Mouse (Mus musculus) thymus, adult 2 months (tissue): ENCODE results near the gene Pate4. TPM values are rescaled to one million over a fixed set of nuclear protein-coding genes. Genes with fewer than 3 reads are reported as not detected.

Experiments
- DNase-seq: peaks from one replicate; pipeline ENCODE4 v3.0.0; 2021
- H3K27ac ChIP-seq: fragments of 200-500 bp; 2 replicates; pipeline ENCODE4 v1.5.1; 2012; ENCODE audit warnings: low read length, control low read depth; ENCODE audit not compliant: control insufficient read depth, insufficient read depth
- H3K27me3 ChIP-seq: fragments of 200-500 bp; 2 replicates; pipeline ENCODE4 v1.6.1; 2012; ENCODE audit warnings: mild to moderate bottlenecking, low read length, moderate library complexity, mixed read lengths; ENCODE audit not compliant: control insufficient read depth, insufficient read depth
- H3K36me3 ChIP-seq: fragments of 200-500 bp; 2 replicates; pipeline ENCODE4 v1.6.1; 2012; ENCODE audit warnings: mild to moderate bottlenecking, low read length, moderate library complexity; ENCODE audit not compliant: control insufficient read depth, insufficient read depth
- H3K4me1 ChIP-seq: fragments of 200-500 bp; replicated peaks from 2 replicates; pipeline ENCODE4 v1.6.1; 2012; ENCODE audit warnings: low read length; ENCODE audit not compliant: control insufficient read depth, insufficient read depth
- H3K4me3 ChIP-seq: fragments of 200-500 bp; 2 replicates; pipeline ENCODE4 v1.5.1; 2012; ENCODE audit warnings: mild to moderate bottlenecking, low read length, control low read depth, moderate library complexity; ENCODE audit not compliant: control insufficient read depth, insufficient read depth
- CTCF ChIP-seq: fragments of 200-500 bp; IDR thresholded peaks from 2 replicates; pipeline ENCODE4 v1.5.1; 2012; ENCODE audit warnings: mild to moderate bottlenecking, control low read depth, low read length, moderate library complexity, borderline replicate concordance; ENCODE audit not compliant: control insufficient read depth, poor library complexity, insufficient read depth; ENCODE audit errors: extremely low read depth
- POLR2A ChIP-seq: fragments of 200-500 bp; IDR thresholded peaks from 2 replicates; pipeline ENCODE4 v1.6.1; 2012; ENCODE audit warnings: mild to moderate bottlenecking, low read length, control low read depth, moderate library complexity; ENCODE audit not compliant: control insufficient read depth, poor library complexity, insufficient read depth; ENCODE audit errors: extremely low read depth
- WGBS: fragments of 180-500 bp; shearing (Covaris S2); methylation state at CpG from one replicate; pipeline ENCODE4 v1.1.7; 2018; 5-methylcytosine and 5-hydroxymethylcytosine counted together
- polyA plus RNA-seq: library from polyadenylated mRNA; depleted of rRNA; stranded (reverse); fragments of >200 nt; gene quantifications from 2 replicates; pipeline ENCODE4 v1.2.3, GENCODE M21; 2012; rRNA removed

Pate4 gene
- polyA plus RNA-seq, 1 experiment: not detected

DNA sequence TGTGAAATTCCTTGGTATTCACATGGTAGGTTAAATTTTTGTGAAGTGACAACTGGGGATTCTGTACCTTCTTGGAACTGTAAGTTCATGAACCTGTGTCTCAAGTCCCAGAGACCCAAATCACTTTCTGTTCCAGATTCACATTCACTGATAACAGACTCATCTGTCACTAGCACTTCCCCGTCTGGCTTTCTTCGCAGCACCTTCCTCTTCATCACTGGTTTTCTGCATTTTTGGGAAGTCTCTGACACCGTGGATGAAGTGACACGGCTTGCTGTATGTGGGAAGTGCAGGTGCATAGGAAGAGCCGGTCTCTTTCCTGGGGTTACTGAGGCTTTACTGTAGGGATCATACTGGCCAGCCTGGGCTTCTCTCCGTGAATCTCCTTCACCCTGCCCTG, 50.2 kb downstream of the Pate4 start:
- TF ChIP-seq POLR2A (no peak), CTCF (no peak)
- Histone ChIP-seq H3K4me1 (0 out of 2 replicates have a peak, but pooled peaks cover 3% of the 10 kb centered on the region), H3K27me3 (peaks cover 9% of the 10 kb centered on the region), H3K4me3 (no peak overlapping the region), H3K27ac (no peak overlapping the region), H3K36me3 (peaks cover 32% of the 10 kb centered on the region)
- DNase-seq: no peak
- 91% methylated on average over 6 of the region's 6 CpGs for WGBS

DNA sequence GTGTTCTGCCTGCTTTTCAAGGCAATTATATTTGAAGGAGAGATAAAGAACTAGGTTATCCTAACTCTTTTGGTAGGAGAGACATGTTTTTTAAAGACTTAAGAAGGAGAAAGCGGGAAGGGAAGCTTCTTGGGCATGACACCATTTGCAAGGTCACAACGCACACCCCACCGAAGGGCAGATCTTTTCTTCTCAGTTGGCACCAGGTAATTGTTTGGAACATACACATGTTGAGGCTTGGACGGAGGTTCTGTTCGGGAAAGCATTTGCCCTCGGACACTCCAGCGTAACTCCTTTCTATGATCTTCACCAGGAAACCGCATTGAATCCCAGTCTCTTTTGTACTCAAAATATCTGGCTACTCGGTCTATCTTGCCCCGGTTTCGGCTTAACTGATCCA, 50.7 kb downstream of the Pate4 start:
- TF ChIP-seq CTCF (no peak), POLR2A (no peak)
- Histone ChIP-seq H3K4me3 (no peak overlapping the region), H3K36me3 (peaks cover 28% of the 10 kb centered on the region), H3K27ac (no peak overlapping the region), H3K27me3 (peaks cover 9% of the 10 kb centered on the region), H3K4me1 (0 out of 2 replicates have a peak, but pooled peaks cover 3% of the 10 kb centered on the region)
- DNase-seq: no peak
- 98% methylated on average over 11 of the region's 11 CpGs for WGBS

GRCm38 (mm10) chr9:35559009-35559890, 52.5 kb downstream of the Pate4 start:
- Histone ChIP-seq H3K27me3 (peaks cover 9% of the 10 kb centered on the region), H3K36me3 (peaks cover 10% of the 10 kb centered on the region), H3K27ac (no peak overlapping the region), H3K4me3 (peak overlapping the region; percentile 44), H3K4me1 (0 out of 2 replicates have a peak, but pooled peaks cover 3% of the 10 kb centered on the region)
- 1% methylated on average over 31 of the region's 31 CpGs for WGBS
- TF ChIP-seq CTCF: no peak
- TF ChIP-seq POLR2A: peak; percentile 63; the same call in 1 of the 2 replicates
- DNase-seq: peak; percentile 86

DNA sequence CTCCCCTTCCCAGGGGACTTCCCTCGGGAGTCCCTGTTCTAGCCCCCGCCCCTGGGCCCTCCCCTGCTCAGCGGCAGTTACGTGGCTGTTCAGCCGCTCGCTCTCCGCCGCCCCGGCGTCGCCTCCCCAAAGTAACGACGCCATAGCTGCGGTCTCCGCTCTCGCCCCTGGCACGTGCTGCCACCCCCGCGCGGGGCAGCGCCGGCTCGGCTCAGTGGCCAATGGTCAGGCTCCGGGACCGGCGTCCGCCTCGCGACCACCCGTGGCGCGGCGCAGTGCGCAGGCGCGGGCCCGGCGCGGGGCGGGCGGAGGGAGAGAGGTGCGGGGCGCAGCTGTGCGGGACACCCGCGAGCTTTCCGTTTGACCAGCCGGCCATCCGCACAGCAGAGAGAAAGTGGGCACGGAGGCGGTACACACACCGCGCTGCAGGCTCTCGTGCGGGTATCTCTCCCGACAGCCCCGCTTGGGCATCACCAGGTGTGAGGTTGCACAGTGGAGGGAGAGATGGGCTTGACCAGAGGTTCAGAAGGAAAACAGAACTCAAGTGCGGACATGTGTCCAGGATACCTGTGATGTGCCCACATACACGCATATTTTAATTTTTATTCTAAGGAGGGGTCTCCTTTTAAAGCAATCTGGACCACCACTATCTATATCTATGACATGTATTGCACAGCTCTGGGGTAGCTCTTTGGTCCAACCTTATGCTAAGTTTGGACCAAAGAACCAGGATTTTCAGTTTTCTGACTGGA, 53.3 kb downstream of the Pate4 start, which contains the start of the genes Ddx25 and Pus3:
Gene Ddx25 (minus strand): TSS at position 272 of the 752 bp plus-strand sequence.
Gene Pus3 (plus strand): TSS at position 339 of the 752 bp plus-strand sequence.
- TF ChIP-seq POLR2A (no peak), CTCF (no peak)
- H3K27ac ChIP-seq: no peak within 1 kb of the TSS
- peak; percentile 42 for DNase-seq

More for the DNA sequence above, 53.3 kb downstream of the Pate4 start, which contains the start of the genes Ddx25 and Pus3:
- Histone ChIP-seq H3K36me3 (peaks cover 8% of the 10 kb centered on the region), H3K27me3 (peaks cover 9% of the 10 kb centered on the region), H3K4me3 (peak within 1 kb of the TSS; percentile 83), H3K4me1 (0 out of 2 replicates have a peak, but pooled peaks cover 3% of the 10 kb centered on the region)
- WGBS: 2% methylated on average over 58 of the region's 59 CpGs

Other genes starting within 250 kb of the Pate4 start
- gene Cdon, start 190.8 kb downstream of the Pate4 start, polyA plus RNA-seq: 8.7 and 8.8 TPM in 2 replicates
- not detected in 2 replicates for gene Gm1113, start 93.7 kb downstream of the Pate4 start, polyA plus RNA-seq
- gene Ddx25, start 53.4 kb downstream of the Pate4 start, polyA plus RNA-seq: 0.03 and 0.08 TPM in 2 replicates
- 4.7 and 6.1 TPM in 2 replicates for gene Pus3, start 53.3 kb downstream of the Pate4 start, polyA plus RNA-seq
- gene Pate2, start 41.7 kb downstream of the Pate4 start, polyA plus RNA-seq: 0.33 and 0.49 TPM in 2 replicates
- gene Hyls1, start 41.5 kb downstream of the Pate4 start, polyA plus RNA-seq: 4.8 and 4.9 TPM in 2 replicates
- not detected in 2 replicates for gene Pate3, start 36.3 kb upstream of the Pate4 start, polyA plus RNA-seq
- gene Pate1, start 75.4 kb upstream of the Pate4 start, polyA plus RNA-seq: not detected in 2 replicates
- gene Gm17677, start 129.1 kb upstream of the Pate4 start, polyA plus RNA-seq: not detected in 2 replicates
- not detected in 2 replicates for gene Gm17727, start 166.2 kb upstream of the Pate4 start, polyA plus RNA-seq
- gene Gm27235, start 178.2 kb upstream of the Pate4 start, polyA plus RNA-seq: not detected in 2 replicates
- gene D730048I06Rik, start 178.2 kb upstream of the Pate4 start, polyA plus RNA-seq: not detected in 2 replicates
- gene 9230110F15Rik, start 232.2 kb upstream of the Pate4 start, polyA plus RNA-seq: not detected in 2 replicates